In genomic region chr17:34381876-34382275, GRCm38 (mm10) we compare ENCODE assay signal across 25 mouse cellular contexts. TPM values are rescaled to one million over a fixed set of nuclear protein-coding genes. Genes with fewer than 3 reads are reported as not detected.
"Had no signal": no experiment of that assay in that cellular context is flagged by ENCODE, and none has a peak within 500 bp of the region (broad histone marks: within the 10 kb centered on the region; RNA-seq: fewer than 3 reads in every experiment).

No protein-coding gene starts in this region.

- DNase-seq: lung, embryonic 14.5 days; lung, postnatal 10 days; lung, postnatal 4 days; midbrain, embryonic 14.5 days; retina, postnatal 1 day; right cerebral cortex, adult 18-20 months; right cerebral cortex, postnatal 25 days; right cerebral cortex, postnatal 4 days; spleen, adult 18-20 months; thymus, adult 18-20 months; thymus, postnatal 14 days; thymus, postnatal 36 days had no signal

- H3K9ac ChIP-seq: lung, embryonic 14.5 days; midbrain, embryonic 12.5 days; neural tube, embryonic 13.5 days; neural tube, embryonic 15.5 days had no signal

- ATAC-seq: midbrain, embryonic 16.5 days had no signal

- H3K4me1 ChIP-seq: midbrain, embryonic 10.5 days; midbrain, embryonic 12.5 days; neural tube, embryonic 13.5 days; neural tube, embryonic 15.5 days had no signal

- H3K27me3 ChIP-seq: midbrain, embryonic 12.5 days; neural tube, embryonic 13.5 days; neural tube, embryonic 15.5 days had no signal

- H3K36me3 ChIP-seq: midbrain, embryonic 10.5 days; midbrain, embryonic 12.5 days; neural tube, embryonic 13.5 days; neural tube, embryonic 15.5 days had no signal

- H3K9me3 ChIP-seq: midbrain, embryonic 10.5 days; midbrain, embryonic 12.5 days; neural tube, embryonic 13.5 days; neural tube, embryonic 15.5 days had no signal

- H3K4me3 ChIP-seq: midbrain, embryonic 10.5 days; midbrain, embryonic 12.5 days; myocyte; neural tube, embryonic 13.5 days; neural tube, embryonic 15.5 days had no signal

- H3K27ac ChIP-seq: midbrain, embryonic 10.5 days; midbrain, embryonic 12.5 days; neural tube, embryonic 13.5 days; neural tube, embryonic 15.5 days had no signal

- H3K4me2 ChIP-seq: lung, embryonic 14.5 days; midbrain, embryonic 12.5 days; neural tube, embryonic 13.5 days; neural tube, embryonic 15.5 days had no signal

RNA-seq across cellular contexts. Expression of gene Btnl1, which starts 4.9 kb away (rescaled TPM):
- total RNA-seq: megakaryocyte, adult 5-6 weeks; megakaryocyte-erythroid progenitor cell, adult 5-6 weeks had no signal
- polyA plus RNA-seq: lung, embryonic 14.5 days; lung, embryonic 16.5 days; midbrain, embryonic 10.5 days; midbrain, embryonic 12.5 days; midbrain, embryonic 14.5 days; midbrain, embryonic 16.5 days; myocyte; neural tube, embryonic 11.5 days; neural tube, embryonic 13.5 days; neural tube, embryonic 15.5 days; stomach, embryonic 14.5 days had no signal

RNA-seq across cellular contexts. Expression of gene BC051142, which starts 16.7 kb away (rescaled TPM):
- polyA plus RNA-seq: myocyte; small intestine, adult 2 months had no signal

RNA-seq across cellular contexts. Expression of gene Btnl2, which starts 27.3 kb away (rescaled TPM):
- total RNA-seq: megakaryocyte-erythroid progenitor cell, adult 5-6 weeks had no signal
- polyA plus RNA-seq: midbrain, embryonic 14.5 days; myocyte; neural tube, embryonic 11.5 days; neural tube, embryonic 13.5 days; neural tube, embryonic 15.5 days had no signal

RNA-seq across cellular contexts. Expression of gene H2-Eb2, which starts 56.4 kb away (rescaled TPM):
- polyA plus RNA-seq: lung, embryonic 14.5 days; midbrain, embryonic 10.5 days; midbrain, embryonic 12.5 days; midbrain, embryonic 14.5 days; myocyte; neural tube, embryonic 11.5 days; stomach, embryonic 14.5 days; stomach, embryonic 16.5 days had no signal
